Mouse (Mus musculus): ENCODE results near the gene Mccc1. TPM values are rescaled to one million over a fixed set of nuclear protein-coding genes. Genes with fewer than 3 reads are reported as not detected.

The Mccc1 gene
- polyA plus RNA-seq, 1 experiment from 2014 or later, result 29.1 TPM

DNA sequence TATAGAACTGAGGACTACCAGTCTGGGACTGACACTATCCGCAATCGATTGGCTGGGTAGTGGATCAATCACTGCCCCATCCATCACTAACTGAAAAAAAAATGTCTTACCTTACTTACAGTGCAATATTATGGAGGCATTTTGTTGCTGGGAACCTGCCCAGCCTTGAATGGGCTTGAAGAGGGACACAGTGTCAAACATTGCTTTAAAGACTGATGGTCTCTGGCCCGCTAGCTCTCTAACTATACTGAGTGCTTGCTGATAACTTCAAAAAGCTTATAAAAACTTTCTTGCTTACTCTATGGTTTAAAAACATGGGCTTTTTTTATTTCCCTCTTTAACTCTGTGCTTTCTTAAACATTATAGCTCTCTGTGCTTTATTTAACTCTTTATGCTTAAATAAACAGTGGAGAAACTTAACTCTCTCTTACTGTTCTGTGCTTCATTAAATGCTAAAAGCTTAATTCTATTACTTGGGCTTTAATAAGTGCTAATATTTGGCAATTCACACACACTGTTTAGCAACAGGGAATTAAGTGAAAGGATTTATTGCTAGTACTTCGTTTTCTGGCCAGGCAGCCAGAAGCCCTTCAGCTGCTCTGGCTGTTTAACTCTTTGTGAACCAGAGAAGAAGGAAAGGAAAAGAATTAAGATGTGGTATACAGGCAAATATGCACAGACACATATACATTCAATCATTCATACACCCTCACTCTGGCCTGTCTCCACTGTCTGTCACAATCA, 8.1 kb upstream of the Mccc1 start:
- Histone ChIP-seq H3K9ac (ENCODE audit: low read length) (no peak overlapping the region), H3K36me3 (ENCODE audit: control insufficient read depth, insufficient read depth, low read length) (no peaks in the 10 kb centered on the region), H3K27ac (ENCODE audit: low read depth, low read length) (no peak overlapping the region), H3K4me2 (no peak overlapping the region), H3K9me3 (ENCODE audit: control insufficient read depth, low read length) (no peaks in the 10 kb centered on the region), H3K27me3 (ENCODE audit: control insufficient read depth, insufficient read depth, low read length) (no peaks in the 10 kb centered on the region), H3K4me1 (ENCODE audit: control insufficient read depth, insufficient read depth, low read length) (no peaks in the 10 kb centered on the region), H3K4me3 (ENCODE audit: low read depth, low read length) (no peak overlapping the region)
- DNase-seq (ENCODE audit: low spot score, missing footprints), result no peak
- ATAC-seq (ENCODE audit: low FRiP score), result no peak
- 71% methylated on average over 4 of the region's 4 CpGs for WGBS

DNA sequence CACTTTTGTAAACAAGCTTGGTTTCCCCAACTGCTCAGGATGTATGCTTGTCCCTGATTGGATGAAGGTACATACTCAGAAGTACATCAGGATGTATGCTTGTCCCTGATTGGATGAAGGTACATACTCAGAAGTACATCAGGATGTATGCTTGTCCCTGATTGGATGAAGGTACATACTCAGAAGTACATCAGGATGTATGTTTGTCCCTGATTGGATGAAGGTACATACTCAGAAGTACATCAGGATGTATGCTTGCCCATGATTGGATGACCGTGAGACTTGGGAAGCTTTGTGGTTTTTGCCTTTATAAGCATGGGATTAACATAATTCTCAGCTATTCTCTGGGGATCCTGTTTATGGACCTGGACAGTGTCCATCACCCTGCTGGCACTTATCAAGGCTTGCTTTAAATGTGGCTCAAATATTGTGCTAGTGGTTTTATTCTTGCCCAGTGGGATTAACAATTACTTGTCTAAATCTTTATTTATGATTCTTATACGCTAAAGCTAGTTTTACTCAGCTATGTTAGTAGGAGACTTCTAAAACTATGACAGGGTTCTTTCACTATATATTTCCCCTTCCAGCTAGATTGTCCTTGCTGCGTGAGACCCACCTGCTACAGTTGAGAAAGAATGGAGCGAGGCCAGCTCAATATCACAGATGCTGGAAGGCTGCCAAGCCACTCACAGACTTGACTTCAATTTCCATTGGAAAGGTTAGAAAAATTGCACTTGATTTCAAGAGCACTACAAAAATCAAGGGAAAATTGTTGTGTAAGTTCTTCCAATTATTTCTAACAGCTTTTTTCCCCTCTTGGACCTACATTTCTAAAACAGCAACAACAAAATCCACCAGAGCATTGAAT, 3.8 kb upstream of the Mccc1 start:
- no peak overlapping the region for H3K4me2 ChIP-seq
- no peak overlapping the region for H3K27ac ChIP-seq (ENCODE audit: low read depth, low read length)
- H3K4me1 ChIP-seq (ENCODE audit: control insufficient read depth, insufficient read depth, low read length), result no peaks in the 10 kb centered on the region
- WGBS, result 83% methylated on average over 4 of the region's 4 CpGs
- ATAC-seq (ENCODE audit: low FRiP score), result no peak
- no peaks in the 10 kb centered on the region for H3K9me3 ChIP-seq (ENCODE audit: control insufficient read depth, low read length)
- H3K27me3 ChIP-seq (ENCODE audit: control insufficient read depth, insufficient read depth, low read length), result no peaks in the 10 kb centered on the region
- DNase-seq (ENCODE audit: low spot score, missing footprints), result no peak
- H3K36me3 ChIP-seq (ENCODE audit: control insufficient read depth, insufficient read depth, low read length), result no peaks in the 10 kb centered on the region
- no peak overlapping the region for H3K4me3 ChIP-seq (ENCODE audit: low read depth, low read length)
- H3K9ac ChIP-seq (ENCODE audit: low read length), result no peak overlapping the region

DNA sequence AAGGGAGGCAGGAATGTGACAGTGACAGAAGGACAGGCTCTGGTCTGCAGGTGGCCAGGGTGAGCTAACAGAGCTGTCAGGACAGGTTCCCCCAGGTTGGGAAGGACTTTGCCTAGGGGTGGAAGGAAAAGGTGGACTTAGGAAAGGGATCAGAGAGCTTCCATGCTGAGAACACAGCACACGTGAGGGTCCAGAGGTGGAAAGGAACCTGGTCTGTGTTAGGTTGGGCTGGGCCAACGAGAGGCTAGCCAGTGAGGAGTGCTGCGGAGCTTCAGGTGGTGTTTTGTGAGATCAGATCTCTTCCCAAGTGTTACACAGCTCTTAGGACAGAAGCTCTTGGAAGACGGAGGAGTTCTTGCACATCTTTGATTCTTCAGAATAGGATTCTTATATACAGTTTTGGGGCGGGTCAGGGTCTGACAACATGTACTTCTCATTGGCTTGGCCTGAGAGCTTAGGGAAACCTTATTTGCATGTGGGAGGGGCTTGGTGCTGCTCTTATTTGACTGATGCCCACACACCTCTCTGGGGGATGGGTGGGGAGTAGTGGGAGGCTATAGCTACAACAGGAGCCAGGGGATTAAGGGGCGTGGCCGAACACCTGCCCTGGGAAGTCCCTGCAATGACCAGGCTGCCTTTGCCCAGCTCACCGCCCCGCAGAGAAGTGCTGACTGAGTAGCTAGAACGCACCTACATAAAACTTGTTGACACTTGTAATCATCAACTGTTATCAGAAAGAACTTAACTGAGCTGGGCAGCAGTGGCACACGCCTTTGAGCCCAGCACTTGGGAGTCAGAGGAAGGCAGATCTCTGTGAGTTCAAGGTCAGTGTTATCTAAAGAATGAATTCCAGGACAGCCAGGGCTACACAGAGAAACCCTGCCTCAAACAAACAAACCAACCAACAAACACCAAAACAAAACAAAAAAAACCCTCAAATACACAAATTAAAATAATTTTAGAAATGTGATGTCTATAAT, 5.6 kb downstream of the Mccc1 start:
- H3K27me3 ChIP-seq (ENCODE audit: control insufficient read depth, insufficient read depth, low read length), result no peaks in the 10 kb centered on the region
- H3K4me2 ChIP-seq, result no peak overlapping the region
- no peaks in the 10 kb centered on the region for H3K36me3 ChIP-seq (ENCODE audit: control insufficient read depth, insufficient read depth, low read length)
- DNase-seq (ENCODE audit: low spot score, missing footprints) (no peak), ATAC-seq (ENCODE audit: low FRiP score) (no peak)
- H3K27ac ChIP-seq (ENCODE audit: low read depth, low read length), result no peak overlapping the region
- H3K4me1 ChIP-seq (ENCODE audit: control insufficient read depth, insufficient read depth, low read length), result peaks cover 2% of the 10 kb centered on the region; the same call in 1 of the 2 replicates
- no peak overlapping the region for H3K9ac ChIP-seq (ENCODE audit: low read length)
- no peaks in the 10 kb centered on the region for H3K9me3 ChIP-seq (ENCODE audit: control insufficient read depth, low read length)
- no peak overlapping the region for H3K4me3 ChIP-seq (ENCODE audit: low read depth, low read length)
- WGBS, result 69% methylated on average over 11 of the region's 11 CpGs

DNA sequence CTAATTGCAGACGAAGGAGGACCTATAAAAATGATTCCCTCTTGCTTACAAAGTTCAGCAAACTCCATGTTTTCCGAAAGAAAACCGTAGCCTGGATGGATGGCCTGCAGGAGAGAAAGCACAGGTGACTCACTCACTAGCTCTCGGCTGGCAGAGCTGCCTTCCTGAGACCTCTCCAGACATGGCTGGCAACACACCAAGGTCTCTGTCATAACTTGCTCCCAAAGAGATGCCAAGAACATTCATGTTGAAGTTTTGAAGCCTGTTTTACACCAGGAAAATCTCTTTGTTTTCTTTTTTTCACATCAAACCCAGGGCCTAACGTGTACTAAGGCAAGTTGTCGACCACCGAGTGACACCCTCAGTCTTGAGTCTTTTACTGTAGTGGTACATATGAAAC, 9.8 kb downstream of the Mccc1 start:
- Histone ChIP-seq H3K9ac (ENCODE audit: low read length) (no peak overlapping the region), H3K36me3 (ENCODE audit: control insufficient read depth, insufficient read depth, low read length) (no peaks in the 10 kb centered on the region), H3K27me3 (ENCODE audit: control insufficient read depth, insufficient read depth, low read length) (no peaks in the 10 kb centered on the region), H3K9me3 (ENCODE audit: control insufficient read depth, low read length) (no peaks in the 10 kb centered on the region), H3K4me1 (ENCODE audit: control insufficient read depth, insufficient read depth, low read length) (peaks cover 2% of the 10 kb centered on the region; the same call in 1 of the 2 replicates), H3K4me3 (ENCODE audit: low read depth, low read length) (no peak overlapping the region), H3K27ac (ENCODE audit: low read depth, low read length) (no peak overlapping the region), H3K4me2 (no peak overlapping the region)
- ATAC-seq (ENCODE audit: low FRiP score), result no peak
- no peak for DNase-seq (ENCODE audit: low spot score, missing footprints)
- 92% methylated on average over 7 of the region's 7 CpGs for WGBS

DNA sequence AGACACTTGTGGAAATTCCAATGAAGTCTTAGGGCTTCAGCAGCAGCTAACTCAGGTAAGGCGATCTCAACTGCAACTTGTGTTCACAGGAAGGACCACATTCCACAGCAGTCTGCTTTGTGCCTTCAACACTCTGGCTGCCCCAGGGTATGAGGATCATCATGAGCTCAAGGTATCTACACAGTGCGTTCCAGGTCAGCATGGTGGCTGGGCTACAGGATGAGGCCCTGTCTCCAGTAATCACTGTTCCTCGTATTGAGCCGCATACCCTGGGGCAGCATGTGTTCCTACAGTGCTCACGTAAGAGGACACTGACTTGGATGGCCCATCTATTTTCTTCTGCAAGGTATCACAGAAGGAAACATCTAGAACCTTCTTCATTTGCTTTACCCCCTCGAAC, 12.4 kb downstream of the Mccc1 start:
- Histone ChIP-seq H3K4me2 (no peak overlapping the region), H3K4me1 (ENCODE audit: control insufficient read depth, insufficient read depth, low read length) (no peaks in the 10 kb centered on the region), H3K27ac (ENCODE audit: low read depth, low read length) (no peak overlapping the region), H3K27me3 (ENCODE audit: control insufficient read depth, insufficient read depth, low read length) (no peaks in the 10 kb centered on the region), H3K4me3 (ENCODE audit: low read depth, low read length) (no peak overlapping the region), H3K9me3 (ENCODE audit: control insufficient read depth, low read length) (no peaks in the 10 kb centered on the region), H3K9ac (ENCODE audit: low read length) (no peak overlapping the region), H3K36me3 (ENCODE audit: control insufficient read depth, insufficient read depth, low read length) (peaks cover 4% of the 10 kb centered on the region)
- DNase-seq (ENCODE audit: low spot score, missing footprints) (no peak), ATAC-seq (ENCODE audit: low FRiP score) (no peak)
- WGBS, result 95% methylated on average over 6 of the region's 6 CpGs

DNA sequence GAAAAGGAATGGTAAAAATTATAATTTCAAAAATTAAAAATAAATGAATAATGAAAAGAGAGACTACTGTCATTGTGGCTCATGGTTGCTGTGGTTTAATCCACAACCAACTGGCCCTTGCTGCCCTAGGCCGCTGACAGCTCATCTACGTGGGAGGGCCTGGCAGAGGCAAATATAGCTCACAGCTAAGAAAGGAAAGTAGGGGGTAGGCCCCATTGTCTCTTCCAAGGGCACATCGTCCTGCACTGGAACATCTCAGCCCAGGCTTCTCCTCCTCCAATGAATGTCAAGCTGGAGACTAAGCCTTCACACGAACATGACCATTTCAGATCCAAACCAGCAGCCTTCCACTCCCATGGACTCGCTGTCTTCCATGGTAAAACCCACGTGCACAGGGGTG, 14.2 kb downstream of the Mccc1 start:
- no peak overlapping the region for H3K4me3 ChIP-seq (ENCODE audit: low read depth, low read length)
- no peak overlapping the region for H3K9ac ChIP-seq (ENCODE audit: low read length)
- H3K27me3 ChIP-seq (ENCODE audit: control insufficient read depth, insufficient read depth, low read length), result no peaks in the 10 kb centered on the region
- no peak overlapping the region for H3K27ac ChIP-seq (ENCODE audit: low read depth, low read length)
- WGBS, result 87% methylated on average over 6 of the region's 6 CpGs
- H3K4me2 ChIP-seq, result no peak overlapping the region
- no peaks in the 10 kb centered on the region for H3K4me1 ChIP-seq (ENCODE audit: control insufficient read depth, insufficient read depth, low read length)
- peaks cover 5% of the 10 kb centered on the region for H3K36me3 ChIP-seq (ENCODE audit: control insufficient read depth, insufficient read depth, low read length)
- no peak for ATAC-seq (ENCODE audit: low FRiP score)
- H3K9me3 ChIP-seq (ENCODE audit: control insufficient read depth, low read length), result no peaks in the 10 kb centered on the region
- DNase-seq (ENCODE audit: low spot score, missing footprints), result no peak

DNA sequence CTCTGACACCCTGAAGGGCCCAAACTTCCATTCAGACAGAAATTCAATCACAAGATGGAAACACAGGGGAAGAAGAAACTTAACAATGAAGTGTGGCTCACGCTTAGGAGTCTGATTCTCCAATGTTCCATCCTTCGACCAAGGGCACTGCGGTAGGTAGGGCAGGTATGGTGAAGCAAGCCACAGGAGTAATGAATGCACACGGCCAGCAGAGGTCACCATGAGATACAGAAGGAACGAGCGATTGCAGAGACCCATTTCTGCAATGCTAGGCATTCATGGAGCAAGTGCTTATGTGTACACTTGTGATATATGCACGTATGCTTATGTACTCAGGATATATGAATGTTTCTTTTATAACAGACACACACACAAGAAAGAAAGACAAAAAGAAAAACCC, 26.9 kb downstream of the Mccc1 start:
- Histone ChIP-seq H3K36me3 (ENCODE audit: control insufficient read depth, insufficient read depth, low read length) (peaks cover 2% of the 10 kb centered on the region; the same call in 1 of the 2 replicates), H3K4me3 (ENCODE audit: low read depth, low read length) (no peak overlapping the region), H3K9ac (ENCODE audit: low read length) (no peak overlapping the region), H3K9me3 (ENCODE audit: control insufficient read depth, low read length) (no peaks in the 10 kb centered on the region), H3K27me3 (ENCODE audit: control insufficient read depth, insufficient read depth, low read length) (no peaks in the 10 kb centered on the region), H3K4me1 (ENCODE audit: control insufficient read depth, insufficient read depth, low read length) (no peaks in the 10 kb centered on the region), H3K27ac (ENCODE audit: low read depth, low read length) (no peak overlapping the region), H3K4me2 (no peak overlapping the region)
- no peak; the same call in 1 of the 2 replicates for ATAC-seq (ENCODE audit: low FRiP score)
- WGBS, result 70% methylated on average over 7 of the region's 7 CpGs
- no peak for DNase-seq (ENCODE audit: low spot score, missing footprints)

DNA sequence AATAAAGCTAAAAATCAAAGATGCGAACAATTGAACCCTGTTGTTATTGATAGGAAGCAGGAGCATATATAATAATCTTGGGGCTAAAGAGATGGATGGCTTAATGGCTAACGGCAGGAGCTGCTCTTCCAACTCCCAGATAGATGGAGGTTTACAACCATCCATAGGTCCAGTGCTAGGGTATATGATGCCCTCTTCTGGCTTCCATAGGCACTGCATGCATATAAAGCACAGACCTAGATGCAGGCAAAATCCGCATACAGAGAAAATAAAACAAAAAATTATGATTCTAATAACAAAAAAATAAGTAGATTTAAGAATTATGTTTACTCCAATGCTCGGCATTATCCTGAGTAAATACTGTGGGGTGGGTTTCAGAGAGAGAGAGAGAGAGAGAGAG, 27.5 kb downstream of the Mccc1 start:
- DNase-seq (ENCODE audit: low spot score, missing footprints) (no peak), ATAC-seq (ENCODE audit: low FRiP score) (no peak)
- H3K36me3 ChIP-seq (ENCODE audit: control insufficient read depth, insufficient read depth, low read length), result peaks cover 2% of the 10 kb centered on the region; the same call in 1 of the 2 replicates
- H3K4me3 ChIP-seq (ENCODE audit: low read depth, low read length), result no peak overlapping the region
- no peak overlapping the region for H3K9ac ChIP-seq (ENCODE audit: low read length)
- WGBS, result 85% methylated on average over 4 of the region's 4 CpGs
- H3K4me2 ChIP-seq, result no peak overlapping the region
- no peaks in the 10 kb centered on the region for H3K27me3 ChIP-seq (ENCODE audit: control insufficient read depth, insufficient read depth, low read length)
- no peaks in the 10 kb centered on the region for H3K9me3 ChIP-seq (ENCODE audit: control insufficient read depth, low read length)
- H3K4me1 ChIP-seq (ENCODE audit: control insufficient read depth, insufficient read depth, low read length), result no peaks in the 10 kb centered on the region
- no peak overlapping the region for H3K27ac ChIP-seq (ENCODE audit: low read depth, low read length)
